Mouse (Mus musculus) stomach, embryonic 14.5 days (tissue): Measurements from ENCODE around the gene Mllt10. TPM values are rescaled to one million over a fixed set of nuclear protein-coding genes. Genes with fewer than 3 reads are reported as not detected.

Experiments
- ATAC-seq: fragments of 200-750 bp; cut with Nextera tagmentation; 2 replicates; pipeline ENCODE4 v1.8.0; 2017; ENCODE audit warnings: low read depth, moderate TSS enrichment; ENCODE audit not compliant: insufficient number of reproducible peaks, insufficient read depth, low FRiP score
- H3K27ac ChIP-seq: fragments of 300-500 bp; sonication (generic); 2 replicates; pipeline ENCODE4 v1.5.1; 2014; ENCODE audit warnings: mild to moderate bottlenecking, low read length, moderate library complexity, mixed read lengths
- H3K27me3 ChIP-seq: fragments of 300-500 bp; sonication (generic); 2 replicates; pipeline ENCODE4 v1.6.1; 2014; ENCODE audit warnings: low read length, control low read depth, mixed read lengths; ENCODE audit not compliant: control insufficient read depth, insufficient read depth
- H3K36me3 ChIP-seq: fragments of 300-500 bp; sonication (generic); 2 replicates; pipeline ENCODE4 v1.6.1; 2014; ENCODE audit warnings: mild to moderate bottlenecking, control low read depth, low read length, moderate library complexity, mixed read lengths; ENCODE audit not compliant: control insufficient read depth, insufficient read depth
- H3K4me1 ChIP-seq: fragments of 300-500 bp; sonication (generic); 2 replicates; pipeline ENCODE4 v1.6.1; 2014; ENCODE audit warnings: low read length, control low read depth, mixed read lengths; ENCODE audit not compliant: control insufficient read depth, insufficient read depth
- H3K4me2 ChIP-seq: fragments of 300-500 bp; sonication (generic); replicated peaks from 2 replicates; pipeline ENCODE4 v1.6.1; 2014; ENCODE audit warnings: low read depth, low read length, control low read depth
- H3K4me3 ChIP-seq: fragments of 300-500 bp; sonication (generic); 2 replicates; pipeline ENCODE4 v1.5.1; 2014; ENCODE audit warnings: low read depth, low read length, control low read depth
- H3K9ac ChIP-seq: fragments of 300-500 bp; sonication (generic); replicated peaks from 2 replicates; pipeline ENCODE4 v1.6.1; 2014; ENCODE audit warnings: low read depth, mild to moderate bottlenecking, control low read depth, low read length, moderate library complexity, mixed read lengths
- H3K9me3 ChIP-seq: fragments of 300-500 bp; sonication (generic); 2 replicates; pipeline ENCODE4 v1.6.1; 2016; ENCODE audit warnings: low read depth, low read length, control low read depth; ENCODE audit not compliant: control insufficient read depth
- WGBS: fragments of 180-500 bp; shearing (Covaris S2); extraction: QIAGEN DNeasy Blood & Tissue Kit; methylation state at CpG from one replicate; pipeline ENCODE4 v1.1.7; 2014; 5-methylcytosine and 5-hydroxymethylcytosine counted together
- polyA plus RNA-seq: library from polyadenylated mRNA; unstranded; fragments of >200 nt; fragmentation: Nextera tagmentation; extraction: Ambion mirVana; gene quantifications from 2 replicates; pipeline ENCODE4 v1.2.1, GENCODE M21; 2014

Mllt10 gene
- polyA plus RNA-seq, 1 experiment from 2014 or later: 56.9 TPM

- WGBS: 62% methylated on average over 4 of the region's 4 CpGs
- Histone ChIP-seq H3K36me3 (peaks cover 27% of the 10 kb centered on the region), H3K9me3 (no peaks in the 10 kb centered on the region), H3K4me3 (no peak overlapping the region), H3K27ac (no peak overlapping the region), H3K27me3 (no peaks in the 10 kb centered on the region), H3K4me1 (no peaks in the 10 kb centered on the region), H3K4me2 (no peak overlapping the region), H3K9ac (no peak overlapping the region)
- ATAC-seq: no peak
Measured at GRCm38 (mm10) chr2:18195285-18195684, 140.2 kb downstream of the Mllt10 start.

- no peaks in the 10 kb centered on the region for H3K27me3 ChIP-seq
- H3K4me2 ChIP-seq: no peak overlapping the region
- ATAC-seq: 0 out of 2 replicates have a peak, but pooled peaks have one; percentile 37
- 56% methylated on average over 3 of the region's 3 CpGs for WGBS
- no peak overlapping the region for H3K27ac ChIP-seq
- no peak overlapping the region for H3K4me3 ChIP-seq
- H3K4me1 ChIP-seq: no peaks in the 10 kb centered on the region
- no peak overlapping the region for H3K9ac ChIP-seq
- H3K36me3 ChIP-seq: peaks cover 27% of the 10 kb centered on the region
- no peaks in the 10 kb centered on the region for H3K9me3 ChIP-seq
Measured at GRCm38 (mm10) chr2:18195691-18196396, 140.8 kb downstream of the Mllt10 start.

GRCm38 (mm10) chr2:18201820-18202462 is 146.9 kb downstream of the Mllt10 start:
- Histone ChIP-seq H3K27ac (no peak overlapping the region), H3K9ac (no peak overlapping the region), H3K4me2 (no peak overlapping the region), H3K9me3 (no peaks in the 10 kb centered on the region), H3K4me3 (no peak overlapping the region), H3K4me1 (no peaks in the 10 kb centered on the region), H3K27me3 (no peaks in the 10 kb centered on the region), H3K36me3 (peaks cover 46% of the 10 kb centered on the region)
- 69% methylated on average over 1 of the region's 1 CpGs for WGBS
- ATAC-seq: no peak

- Histone ChIP-seq H3K4me1 (no peaks in the 10 kb centered on the region), H3K9ac (no peak overlapping the region), H3K9me3 (no peaks in the 10 kb centered on the region), H3K4me2 (no peak overlapping the region), H3K27ac (no peak overlapping the region), H3K36me3 (peaks cover 44% of the 10 kb centered on the region), H3K27me3 (no peaks in the 10 kb centered on the region), H3K4me3 (no peak overlapping the region)
- 95% methylated on average over 4 of the region's 4 CpGs for WGBS
- no peak for ATAC-seq
Measured at GRCm38 (mm10) chr2:18202923-18203322, 147.9 kb downstream of the Mllt10 start.

- H3K4me3 ChIP-seq: no peak overlapping the region
- H3K9me3 ChIP-seq: no peaks in the 10 kb centered on the region
- ATAC-seq: no peak
- H3K4me2 ChIP-seq: no peak overlapping the region
- no peaks in the 10 kb centered on the region for H3K27me3 ChIP-seq
- H3K36me3 ChIP-seq: peaks cover 58% of the 10 kb centered on the region
- H3K9ac ChIP-seq: no peak overlapping the region
- WGBS: 70% methylated on average over 3 of the region's 3 CpGs
- H3K27ac ChIP-seq: no peak overlapping the region
- H3K4me1 ChIP-seq: no peaks in the 10 kb centered on the region
Measured at GRCm38 (mm10) chr2:18205118-18205517, 150.1 kb downstream of the Mllt10 start.

- WGBS: 89% methylated on average over 10 of the region's 10 CpGs
- H3K27ac ChIP-seq: no peak overlapping the region
- no peaks in the 10 kb centered on the region for H3K4me1 ChIP-seq
- H3K36me3 ChIP-seq: peaks cover 64% of the 10 kb centered on the region
- no peak overlapping the region for H3K4me3 ChIP-seq
- no peaks in the 10 kb centered on the region for H3K9me3 ChIP-seq
- H3K4me2 ChIP-seq: no peak overlapping the region
- no peaks in the 10 kb centered on the region for H3K27me3 ChIP-seq
- no peak overlapping the region for H3K9ac ChIP-seq
- ATAC-seq: no peak; the same call in 1 of the 2 replicates
Measured at GRCm38 (mm10) chr2:18206811-18207210, 151.8 kb downstream of the Mllt10 start.

GRCm38 (mm10) chr2:18208578-18208977 is 153.5 kb downstream of the Mllt10 start:
- H3K9ac ChIP-seq: no peak overlapping the region
- no peaks in the 10 kb centered on the region for H3K9me3 ChIP-seq
- H3K27me3 ChIP-seq: no peaks in the 10 kb centered on the region
- no peak overlapping the region for H3K27ac ChIP-seq
- WGBS: 75% methylated on average over 6 of the region's 6 CpGs
- no peak overlapping the region for H3K4me2 ChIP-seq
- no peak overlapping the region for H3K4me3 ChIP-seq
- ATAC-seq: no peak
- peaks cover 66% of the 10 kb centered on the region for H3K36me3 ChIP-seq
- H3K4me1 ChIP-seq: no peaks in the 10 kb centered on the region

- no peak overlapping the region for H3K4me2 ChIP-seq
- H3K4me3 ChIP-seq: no peak overlapping the region
- H3K9ac ChIP-seq: no peak overlapping the region
- WGBS: 87% methylated on average over 7 of the region's 7 CpGs
- no peaks in the 10 kb centered on the region for H3K27me3 ChIP-seq
- no peak for ATAC-seq
- no peaks in the 10 kb centered on the region for H3K4me1 ChIP-seq
- peaks cover 68% of the 10 kb centered on the region for H3K36me3 ChIP-seq
- no peaks in the 10 kb centered on the region for H3K9me3 ChIP-seq
- no peak overlapping the region for H3K27ac ChIP-seq
Measured at GRCm38 (mm10) chr2:18209211-18209823, 154.3 kb downstream of the Mllt10 start.
